Comparison of ENCODE assay signal across 25 mouse cellular contexts in genomic region chr1:127213434-127213833, GRCm38 (mm10). TPM values are rescaled to one million over a fixed set of nuclear protein-coding genes. Genes with fewer than 3 reads are reported as not detected.
DNase-seq lines count a peak whose midpoint lies in the region; ATAC-seq lines count a peak whose summit lies in the region.
"Had no signal": no experiment of that assay in that cellular context is flagged by ENCODE, and none has a peak within 500 bp of the region (broad histone marks: within the 10 kb centered on the region; RNA-seq: fewer than 3 reads in every experiment).

No protein-coding gene starts in this region.

- H3K36me3 ChIP-seq in intestine, embryonic 16.5 days (ENCODE audit: control insufficient read depth, insufficient read depth, low read length), result no peaks in the 10 kb centered on the region
- no peaks in the 10 kb centered on the region for H3K36me3 ChIP-seq in splenic B cell, adult 2 months (ENCODE audit: control insufficient read depth, insufficient read depth, low read length, poor library complexity, severe bottlenecking)
- H3K36me3 ChIP-seq: embryonic facial prominence, embryonic 12.5 days; hindbrain, embryonic 10.5 days; hindbrain, embryonic 15.5 days; limb, embryonic 10.5 days; limb, embryonic 15.5 days; liver, embryonic 13.5 days; midbrain, embryonic 10.5 days; midbrain, embryonic 15.5 days had no signal

- no peak overlapping the region for H3K9ac ChIP-seq in intestine, embryonic 16.5 days (ENCODE audit: low read depth, low read length)
- H3K9ac ChIP-seq: embryonic facial prominence, embryonic 12.5 days; hindbrain, embryonic 15.5 days; limb, embryonic 15.5 days; liver, embryonic 13.5 days; midbrain, embryonic 15.5 days had no signal

- H3K4me2 ChIP-seq in intestine, embryonic 16.5 days (ENCODE audit: low read depth, low read length), result peak overlapping the region; percentile 23; the same call in 1 of the 2 replicates
- H3K4me2 ChIP-seq: embryonic facial prominence, embryonic 12.5 days; hindbrain, embryonic 15.5 days; limb, embryonic 15.5 days; liver, embryonic 13.5 days; midbrain, embryonic 15.5 days had no signal

- WGBS in intestine, embryonic 16.5 days, result 43% methylated on average over 3 of the region's 3 CpGs

- peak overlapping the region; percentile 87 for H3K27ac ChIP-seq in intestine, embryonic 16.5 days (ENCODE audit: low read length)
- H3K27ac ChIP-seq: embryonic facial prominence, embryonic 12.5 days; hindbrain, embryonic 10.5 days; hindbrain, embryonic 15.5 days; limb, embryonic 10.5 days; limb, embryonic 15.5 days; liver, embryonic 13.5 days; midbrain, embryonic 15.5 days had no signal

- H3K4me3 ChIP-seq in intestine, embryonic 16.5 days (ENCODE audit: low read length), result no peak overlapping the region
- H3K4me3 ChIP-seq: embryonic facial prominence, embryonic 12.5 days; hindbrain, embryonic 10.5 days; hindbrain, embryonic 15.5 days; limb, embryonic 10.5 days; limb, embryonic 15.5 days; liver, embryonic 13.5 days; midbrain, embryonic 10.5 days; midbrain, embryonic 15.5 days had no signal

- H3K9me3 ChIP-seq in intestine, embryonic 16.5 days (ENCODE audit: control insufficient read depth, low read length), result no peaks in the 10 kb centered on the region
- H3K9me3 ChIP-seq: embryonic facial prominence, embryonic 12.5 days; hindbrain, embryonic 10.5 days; hindbrain, embryonic 15.5 days; limb, embryonic 10.5 days; limb, embryonic 15.5 days; liver, embryonic 13.5 days; midbrain, embryonic 10.5 days; midbrain, embryonic 15.5 days had no signal

- peak; percentile 14 for DNase-seq in embryo, embryonic 11 days
- DNase-seq in embryo, embryonic 10.5 days (ENCODE audit: low spot score), result no peak
- peak; percentile 42 for DNase-seq in thymus, postnatal 14 days
- DNase-seq in thymus, postnatal 36 days, result no peak
- peak; percentile 13 for DNase-seq in splenic B cell, adult 2 months (ENCODE audit: low read depth, low spot score)
- DNase-seq in lung, postnatal 25 days (ENCODE audit: low spot score), result no peak
- no peak for DNase-seq in heart, adult 11 months
- DNase-seq: adrenal gland, adult 8-10 months; cerebellum, adult 2 months; cerebellum, postnatal 14 days; gastrocnemius, postnatal 14 days; heart, postnatal 14 days; kidney, adult 11 months; liver, embryonic 13.5 days; lung, adult 18-20 months had no signal

- peak; percentile 12; the same call in 1 of the 2 replicates for ATAC-seq in intestine, embryonic 16.5 days
- ATAC-seq: forebrain, embryonic 14.5 days; lung, postnatal 0 days; midbrain, embryonic 15.5 days had no signal

- H3K4me1 ChIP-seq in intestine, embryonic 16.5 days (ENCODE audit: control insufficient read depth, insufficient read depth, low read length), result peaks cover 48% of the 10 kb centered on the region

- no peaks in the 10 kb centered on the region for H3K27me3 ChIP-seq in intestine, embryonic 16.5 days (replicated peaks; ENCODE audit: control insufficient read depth, insufficient read depth, low read length)
- H3K27me3 ChIP-seq in splenic B cell, adult 2 months (ENCODE audit: control insufficient read depth, insufficient read depth, low read length, poor library complexity, severe bottlenecking), result no peaks in the 10 kb centered on the region
- H3K27me3 ChIP-seq: embryonic facial prominence, embryonic 12.5 days; hindbrain, embryonic 15.5 days; limb, embryonic 15.5 days; liver, embryonic 13.5 days; midbrain, embryonic 15.5 days had no signal

RNA-seq across cellular contexts. Expression of gene Mgat5, which starts 8.6 kb away (rescaled TPM):
- 5.9 and 6.0 TPM in 2 replicates for polyA plus RNA-seq in intestine, embryonic 16.5 days (2015; fragmentation: Nextera tagmentation; extraction: Ambion mirVana)

Comparison
In these comparisons a context has a peak if more than half of its experiments do, and no peak if none do; other contexts are left out.
1. DNase-seq: peak in embryo, embryonic 11 days (single experiment), thymus, postnatal 14 days (single experiment) and splenic B cell, adult 2 months (single experiment); none in embryo, embryonic 10.5 days (single experiment), thymus, postnatal 36 days (0 of 2), lung, postnatal 25 days (single experiment) and heart, adult 11 months (single experiment).